14 mouse cellular contexts compared by ENCODE assay signal in genomic region chr4:41739260-41739659, GRCm38 (mm10). TPM values are rescaled to one million over a fixed set of nuclear protein-coding genes. Genes with fewer than 3 reads are reported as not detected.
DNase-seq lines count a peak whose midpoint lies in the region; ATAC-seq and TF ChIP-seq lines count a peak whose summit lies in the region.
"Had no signal": no experiment of that assay in that cellular context is flagged by ENCODE, and none has a peak within 500 bp of the region (broad histone marks: within the 10 kb centered on the region; RNA-seq: fewer than 3 reads in every experiment).

No protein-coding gene starts in this region.

- 98% methylated on average over 13 of the region's 13 CpGs for WGBS in hindbrain, embryonic 14.5 days
- WGBS in hindbrain, embryonic 10.5 days, result 96% methylated on average over 13 of the region's 13 CpGs
- 94% methylated on average over 13 of the region's 13 CpGs for WGBS in neural tube, embryonic 12.5 days
- 93% methylated on average over 13 of the region's 13 CpGs for WGBS in forebrain, postnatal 0 days
- WGBS in stomach, embryonic 15.5 days, result 91% methylated on average over 13 of the region's 13 CpGs
- WGBS in thymus, adult 2 months, result 95% methylated on average over 13 of the region's 13 CpGs

- H3K9ac ChIP-seq in hindbrain, embryonic 14.5 days, result no peak overlapping the region
- H3K9ac ChIP-seq in neural tube, embryonic 12.5 days, result no peak overlapping the region
- no peak overlapping the region for H3K9ac ChIP-seq in forebrain, postnatal 0 days
- no peak overlapping the region for H3K9ac ChIP-seq in stomach, embryonic 15.5 days

- no peaks in the 10 kb centered on the region for H3K27me3 ChIP-seq in hindbrain, embryonic 14.5 days (ENCODE audit: control insufficient read depth, insufficient read depth, low read length)
- H3K27me3 ChIP-seq in hindbrain, embryonic 10.5 days (ENCODE audit: insufficient read depth, poor library complexity, severe bottlenecking), result peaks cover 7% of the 10 kb centered on the region; the same call in 1 of the 2 replicates
- H3K27me3 ChIP-seq in neural tube, embryonic 12.5 days (replicated peaks), result no peaks in the 10 kb centered on the region
- H3K27me3 ChIP-seq in forebrain, postnatal 0 days (ENCODE audit: insufficient read depth, low read length), result no peaks in the 10 kb centered on the region
- H3K27me3 ChIP-seq in stomach, embryonic 15.5 days (replicated peaks), result no peaks in the 10 kb centered on the region
- H3K27me3 ChIP-seq in thymus, adult 2 months (ENCODE audit: control insufficient read depth, insufficient read depth, low read length), result no peaks in the 10 kb centered on the region

- peaks cover 13% of the 10 kb centered on the region for H3K4me1 ChIP-seq in hindbrain, embryonic 14.5 days (replicated peaks; ENCODE audit: control insufficient read depth, insufficient read depth, low read length)
- H3K4me1 ChIP-seq in hindbrain, embryonic 10.5 days (replicated peaks), result peaks cover 23% of the 10 kb centered on the region
- peaks cover 17% of the 10 kb centered on the region for H3K4me1 ChIP-seq in neural tube, embryonic 12.5 days
- H3K4me1 ChIP-seq in forebrain, postnatal 0 days (ENCODE audit: insufficient read depth), result peaks cover 7% of the 10 kb centered on the region; the same call in 1 of the 2 replicates
- peaks cover 11% of the 10 kb centered on the region; the same call in 1 of the 2 replicates for H3K4me1 ChIP-seq in stomach, embryonic 15.5 days
- H3K4me1 ChIP-seq in thymus, adult 2 months (replicated peaks; ENCODE audit: control insufficient read depth, insufficient read depth, low read length), result peaks cover 11% of the 10 kb centered on the region

- peaks cover 14% of the 10 kb centered on the region for H3K36me3 ChIP-seq in hindbrain, embryonic 14.5 days (replicated peaks; ENCODE audit: control insufficient read depth, insufficient read depth)
- peaks cover 20% of the 10 kb centered on the region for H3K36me3 ChIP-seq in hindbrain, embryonic 10.5 days
- H3K36me3 ChIP-seq in neural tube, embryonic 12.5 days, result peaks cover 15% of the 10 kb centered on the region
- no peaks in the 10 kb centered on the region; the same call in 1 of the 2 replicates for H3K36me3 ChIP-seq in forebrain, postnatal 0 days (ENCODE audit: insufficient read depth)
- 0 out of 2 replicates have a peak, but pooled peaks cover 2% of the 10 kb centered on the region for H3K36me3 ChIP-seq in stomach, embryonic 15.5 days
- no peaks in the 10 kb centered on the region for H3K36me3 ChIP-seq in thymus, adult 2 months (ENCODE audit: control insufficient read depth, insufficient read depth, low read length)

- no peak for ATAC-seq in hindbrain, embryonic 14.5 days (ENCODE audit: low FRiP score)
- ATAC-seq in neural tube, embryonic 12.5 days (ENCODE audit: low FRiP score, low read depth), result no peak
- ATAC-seq in forebrain, postnatal 0 days, result no peak
- no peak for ATAC-seq in stomach, embryonic 15.5 days (ENCODE audit: insufficient read depth, low FRiP score, low read depth)
- ATAC-seq: lung, postnatal 0 days had no signal

- TF ChIP-seq POLR2A in thymus, adult 2 months (IDR thresholded peaks at IDR 0.05; ENCODE audit: control insufficient read depth, extremely low read depth, insufficient read depth, low read length, poor library complexity), result no peak

- H3K9me3 ChIP-seq in hindbrain, embryonic 14.5 days (ENCODE audit: control insufficient read depth, low read length), result no peaks in the 10 kb centered on the region
- H3K9me3 ChIP-seq in hindbrain, embryonic 10.5 days, result peaks cover 6% of the 10 kb centered on the region
- H3K9me3 ChIP-seq in neural tube, embryonic 12.5 days, result 0 out of 2 replicates have a peak, but pooled peaks cover 6% of the 10 kb centered on the region
- H3K9me3 ChIP-seq in forebrain, postnatal 0 days (ENCODE audit: low read length), result no peaks in the 10 kb centered on the region
- H3K9me3 ChIP-seq in stomach, embryonic 15.5 days, result no peaks in the 10 kb centered on the region

- 0 out of 2 replicates have a peak overlapping the region, but pooled peaks have one; percentile 80 for H3K4me2 ChIP-seq in hindbrain, embryonic 14.5 days (replicated peaks)
- peak overlapping the region; percentile 74 for H3K4me2 ChIP-seq in neural tube, embryonic 12.5 days (replicated peaks)
- peak overlapping the region; percentile 75 for H3K4me2 ChIP-seq in forebrain, postnatal 0 days (ENCODE audit: low read depth)
- peak overlapping the region; percentile 92; the same call in 1 of the 2 replicates for H3K4me2 ChIP-seq in stomach, embryonic 15.5 days

- H3K27ac ChIP-seq in hindbrain, embryonic 14.5 days, result no peak overlapping the region
- H3K27ac ChIP-seq in hindbrain, embryonic 10.5 days, result no peak overlapping the region
- no peak overlapping the region for H3K27ac ChIP-seq in neural tube, embryonic 12.5 days
- H3K27ac ChIP-seq in forebrain, postnatal 0 days (ENCODE audit: low read depth, low read length), result no peak overlapping the region
- no peak overlapping the region for H3K27ac ChIP-seq in stomach, embryonic 15.5 days
- H3K27ac ChIP-seq in thymus, adult 2 months (ENCODE audit: control insufficient read depth, insufficient read depth, low read length), result no peak overlapping the region
- H3K27ac ChIP-seq: limb, embryonic 13.5 days had no signal

- no peak for TF ChIP-seq CTCF in forebrain, postnatal 0 days (IDR thresholded peaks at IDR 0.05; ENCODE audit: low read depth)
- no peak for TF ChIP-seq CTCF in thymus, adult 2 months (IDR thresholded peaks at IDR 0.05; ENCODE audit: borderline replicate concordance, control insufficient read depth, extremely low read depth, insufficient read depth, low read length, poor library complexity)

- DNase-seq in hindbrain, embryonic 14.5 days (ENCODE audit: low spot score), result no peak
- DNase-seq in hindbrain, embryonic 10.5 days (ENCODE audit: low spot score), result no peak
- DNase-seq in neural tube, embryonic 10.5 days (ENCODE audit: extremely low spot score, low spot score), result no peak
- no peak for DNase-seq in forebrain, postnatal 0 days
- no peak for DNase-seq in thymus, adult 2 months
- DNase-seq: cerebellum, adult 9-10 months; right cerebral cortex, postnatal 4 days had no signal

- no peak overlapping the region for H3K4me3 ChIP-seq in hindbrain, embryonic 14.5 days (replicated peaks; ENCODE audit: low read length)
- H3K4me3 ChIP-seq in hindbrain, embryonic 10.5 days, result no peak overlapping the region
- no peak overlapping the region for H3K4me3 ChIP-seq in neural tube, embryonic 12.5 days
- H3K4me3 ChIP-seq in forebrain, postnatal 0 days (ENCODE audit: low read depth, low read length), result no peak overlapping the region
- 0 out of 2 replicates have a peak overlapping the region, but pooled peaks have one; percentile 65 for H3K4me3 ChIP-seq in stomach, embryonic 15.5 days (replicated peaks)
- H3K4me3 ChIP-seq in thymus, adult 2 months (ENCODE audit: control insufficient read depth, insufficient read depth, low read length), result no peak overlapping the region

RNA-seq across cellular contexts. Expression of gene Arid3c, which starts 8.3 kb away (rescaled TPM):
- 1.0 and 1.5 TPM in 2 replicates for polyA plus RNA-seq in hindbrain, embryonic 14.5 days (2014; fragmentation: Nextera tagmentation; extraction: Ambion mirVana)
- polyA plus RNA-seq in hindbrain, embryonic 10.5 days (2016; fragmentation: Nextera tagmentation; extraction: Ambion mirVana), result 0.36 and 0.88 TPM in 2 replicates
- 1.4 and 1.5 TPM in 2 replicates for polyA plus RNA-seq in neural tube, embryonic 12.5 days (2016; fragmentation: Nextera tagmentation; extraction: Ambion mirVana)
- total RNA-seq in forebrain, postnatal 0 days (2014; rRNA removed), result not detected in 2 replicates
- polyA plus RNA-seq in forebrain, postnatal 0 days (2015; fragmentation: Nextera tagmentation; extraction: Ambion mirVana), result 0.14 and 0.15 TPM in 2 replicates
- polyA plus RNA-seq in stomach, embryonic 15.5 days (2015; fragmentation: Nextera tagmentation; extraction: Ambion mirVana), result not detected in 2 replicates
- 0.06 and 0.15 TPM in 2 replicates for polyA plus RNA-seq in thymus, adult 2 months (2012; rRNA removed)
- total RNA-seq: heart, postnatal 25 days had no signal
- polyA plus RNA-seq: gonadal fat pad, adult 2 months; stomach, embryonic 16.5 days had no signal

RNA-seq across cellular contexts. Expression of gene Galt, which starts 15.8 kb away (rescaled TPM):
- polyA plus RNA-seq in hindbrain, embryonic 14.5 days (2014; fragmentation: Nextera tagmentation; extraction: Ambion mirVana), result 46.2 and 47.2 TPM in 2 replicates
- polyA plus RNA-seq in hindbrain, embryonic 10.5 days (2016; fragmentation: Nextera tagmentation; extraction: Ambion mirVana), result 22.9 and 24.3 TPM in 2 replicates
- 25.2 and 27.3 TPM in 2 replicates for polyA plus RNA-seq in neural tube, embryonic 12.5 days (2016; fragmentation: Nextera tagmentation; extraction: Ambion mirVana)
- 42.4 and 43.1 TPM in 2 replicates for total RNA-seq in forebrain, postnatal 0 days (2014; rRNA removed)
- 43.4 and 47.3 TPM in 2 replicates for polyA plus RNA-seq in forebrain, postnatal 0 days (2015; fragmentation: Nextera tagmentation; extraction: Ambion mirVana)
- polyA plus RNA-seq in stomach, embryonic 15.5 days (2015; fragmentation: Nextera tagmentation; extraction: Ambion mirVana), result 39.6 and 47.9 TPM in 2 replicates
- 189 and 211 TPM in 2 replicates for polyA plus RNA-seq in thymus, adult 2 months (2012; rRNA removed)

RNA-seq across cellular contexts. Expression of gene Dctn3, which starts 16.3 kb away (rescaled TPM):
- 271 and 274 TPM in 2 replicates for polyA plus RNA-seq in hindbrain, embryonic 14.5 days (2014; fragmentation: Nextera tagmentation; extraction: Ambion mirVana)
- polyA plus RNA-seq in hindbrain, embryonic 10.5 days (2016; fragmentation: Nextera tagmentation; extraction: Ambion mirVana), result 171 and 232 TPM in 2 replicates
- 225 and 233 TPM in 2 replicates for polyA plus RNA-seq in neural tube, embryonic 12.5 days (2016; fragmentation: Nextera tagmentation; extraction: Ambion mirVana)
- 184 and 251 TPM in 2 replicates for total RNA-seq in forebrain, postnatal 0 days (2014; rRNA removed)
- polyA plus RNA-seq in forebrain, postnatal 0 days (2015; fragmentation: Nextera tagmentation; extraction: Ambion mirVana), result 378 and 438 TPM in 2 replicates
- polyA plus RNA-seq in stomach, embryonic 15.5 days (2015; fragmentation: Nextera tagmentation; extraction: Ambion mirVana), result 124 and 130 TPM in 2 replicates
- 60.5 and 72.8 TPM in 2 replicates for polyA plus RNA-seq in thymus, adult 2 months (2012; rRNA removed)

RNA-seq across cellular contexts. Expression of gene Sigmar1, which starts 16.7 kb away (rescaled TPM):
- polyA plus RNA-seq in hindbrain, embryonic 14.5 days (2014; fragmentation: Nextera tagmentation; extraction: Ambion mirVana), result 77.5 and 84.5 TPM in 2 replicates
- polyA plus RNA-seq in hindbrain, embryonic 10.5 days (2016; fragmentation: Nextera tagmentation; extraction: Ambion mirVana), result 77.4 and 89.4 TPM in 2 replicates
- 60.7 and 63.7 TPM in 2 replicates for polyA plus RNA-seq in neural tube, embryonic 12.5 days (2016; fragmentation: Nextera tagmentation; extraction: Ambion mirVana)
- 28.4 and 29.8 TPM in 2 replicates for total RNA-seq in forebrain, postnatal 0 days (2014; rRNA removed)
- 32.0 and 39.7 TPM in 2 replicates for polyA plus RNA-seq in forebrain, postnatal 0 days (2015; fragmentation: Nextera tagmentation; extraction: Ambion mirVana)
- polyA plus RNA-seq in stomach, embryonic 15.5 days (2015; fragmentation: Nextera tagmentation; extraction: Ambion mirVana), result 81.6 and 82.2 TPM in 2 replicates
- polyA plus RNA-seq in thymus, adult 2 months (2012; rRNA removed), result 57.5 and 65.6 TPM in 2 replicates

RNA-seq across cellular contexts. Expression of gene Rpp25l, which starts 25.9 kb away (rescaled TPM):
- 57.5 and 60.5 TPM in 2 replicates for polyA plus RNA-seq in hindbrain, embryonic 14.5 days (2014; fragmentation: Nextera tagmentation; extraction: Ambion mirVana)
- 89.7 and 96.6 TPM in 2 replicates for polyA plus RNA-seq in hindbrain, embryonic 10.5 days (2016; fragmentation: Nextera tagmentation; extraction: Ambion mirVana)
- polyA plus RNA-seq in neural tube, embryonic 12.5 days (2016; fragmentation: Nextera tagmentation; extraction: Ambion mirVana), result 65.9 and 66.9 TPM in 2 replicates
- total RNA-seq in forebrain, postnatal 0 days (2014; rRNA removed), result 36.3 and 44.4 TPM in 2 replicates
- 43.0 and 52.0 TPM in 2 replicates for polyA plus RNA-seq in forebrain, postnatal 0 days (2015; fragmentation: Nextera tagmentation; extraction: Ambion mirVana)
- 59.5 and 61.1 TPM in 2 replicates for polyA plus RNA-seq in stomach, embryonic 15.5 days (2015; fragmentation: Nextera tagmentation; extraction: Ambion mirVana)
- 82.8 and 94.9 TPM in 2 replicates for polyA plus RNA-seq in thymus, adult 2 months (2012; rRNA removed)
